Mouse (Mus musculus): ENCODE measurements around the gene Prr13. TPM values are rescaled to one million over a fixed set of nuclear protein-coding genes. Genes with fewer than 3 reads are reported as not detected.

The Prr13 gene
- total RNA-seq (2021), result 10 to 100 TPM; 20.3 to 24.4 TPM
- long read RNA-seq, experiment 1, transcript Prr13-204 (4 exons, 1,055 nt), result minor isoform, 13 of 43 reads
- long read RNA-seq, experiment 1, transcript Prr13-201 (5 exons, 1,224 nt), result major isoform, 21 of 43 reads
- long read RNA-seq, experiment 1, partial matches to known transcripts, result 1 of 43 reads
- long read RNA-seq, experiment 1, other reads (novel, unspliced or antisense), result 3 of 43 reads
- long read RNA-seq, experiment 2, transcript Prr13-201 (5 exons, 1,224 nt), result major isoform, 18 of 37 reads
- long read RNA-seq, experiment 2, transcript Prr13-204 (4 exons, 1,055 nt), result minor isoform, 12 of 37 reads
- long read RNA-seq, experiment 2, partial matches to known transcripts, result 4 of 37 reads
- long read RNA-seq, experiment 2, other reads (novel, unspliced or antisense), result 0 of 37 reads

DNA sequence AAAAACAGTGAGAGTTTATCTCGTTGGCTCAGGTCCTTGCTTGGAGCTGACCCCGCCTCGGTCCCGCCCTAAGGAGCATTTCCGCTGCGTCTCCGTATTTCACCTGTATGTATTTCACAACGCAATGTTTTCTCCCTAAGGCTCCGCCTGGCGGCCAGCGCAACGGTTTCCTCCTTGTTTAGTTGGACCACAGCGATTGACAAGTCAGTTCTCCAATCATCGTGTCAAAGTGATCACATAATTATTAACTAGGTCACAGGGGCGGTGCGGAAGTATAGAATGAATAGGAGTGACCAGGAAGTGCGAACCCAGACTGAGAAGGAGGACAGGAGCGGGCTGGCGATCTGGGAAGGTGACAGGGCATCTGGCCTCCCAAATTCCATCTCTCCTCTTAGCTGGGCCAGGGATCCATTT lies at the start of gene Prr13:
TSS of gene Prr13 (plus strand) at position 125 of the 414 bp plus-strand sequence.
- peak; percentile 96 for DNase-seq

DNA sequence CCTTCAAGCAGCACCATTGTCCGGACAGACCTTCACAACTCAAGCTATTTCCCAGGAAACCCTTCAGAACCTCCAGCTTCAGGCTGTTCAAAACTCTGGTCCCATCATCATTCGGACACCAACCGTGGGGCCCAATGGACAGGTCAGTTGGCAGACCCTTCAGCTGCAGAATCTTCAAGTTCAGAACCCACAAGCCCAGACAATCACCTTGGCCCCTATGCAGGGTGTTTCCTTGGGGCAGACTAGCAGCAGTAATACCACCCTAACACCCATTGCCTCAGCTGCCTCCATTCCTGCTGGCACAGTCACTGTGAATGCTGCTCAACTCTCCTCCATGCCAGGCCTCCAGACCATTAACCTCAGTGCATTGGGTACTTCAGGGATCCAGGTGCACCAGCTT lies 49.5 kb upstream of the Prr13 start:
- DNase-seq, result no peak

DNA sequence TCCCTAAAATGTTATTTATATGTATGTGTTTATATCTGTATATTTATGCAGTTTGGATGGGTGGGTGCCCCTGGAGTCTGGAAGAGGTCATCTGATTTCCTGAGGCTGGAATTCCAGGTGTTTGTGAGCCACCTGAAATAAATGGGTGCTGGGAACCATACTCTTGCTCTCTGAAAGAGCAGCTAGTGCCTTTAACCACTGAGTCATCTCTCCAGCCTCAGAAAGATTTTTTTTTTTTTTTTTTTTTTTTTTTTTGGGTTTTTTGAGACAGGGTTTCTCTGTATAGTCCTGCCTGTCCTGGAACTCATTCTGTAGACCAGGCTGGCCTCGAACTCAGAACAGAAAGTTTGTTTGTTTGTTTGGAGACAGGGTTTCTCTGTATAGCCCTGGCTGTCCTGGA lies 47.8 kb upstream of the Prr13 start:
- DNase-seq, result no peak

DNA sequence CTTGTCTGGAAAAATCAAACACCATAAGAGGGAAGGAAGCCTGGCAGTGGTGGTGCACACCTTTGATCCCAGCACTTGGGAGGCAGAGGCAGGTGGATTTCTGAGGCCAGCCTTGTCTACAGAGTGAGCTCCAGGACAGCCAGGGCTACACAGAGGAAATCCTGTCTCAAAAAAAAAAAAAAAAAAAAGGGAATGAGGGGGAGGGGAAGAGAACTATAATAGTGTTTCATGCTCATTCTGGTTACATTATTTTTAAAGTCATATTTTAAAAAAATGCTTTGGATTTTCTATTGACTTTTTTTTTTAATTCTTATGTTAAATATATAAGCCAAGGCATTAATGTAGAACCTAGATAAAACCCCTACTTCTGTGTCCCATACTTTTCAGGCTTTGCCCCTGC lies 45.1 kb upstream of the Prr13 start:
- DNase-seq, result no peak

DNA sequence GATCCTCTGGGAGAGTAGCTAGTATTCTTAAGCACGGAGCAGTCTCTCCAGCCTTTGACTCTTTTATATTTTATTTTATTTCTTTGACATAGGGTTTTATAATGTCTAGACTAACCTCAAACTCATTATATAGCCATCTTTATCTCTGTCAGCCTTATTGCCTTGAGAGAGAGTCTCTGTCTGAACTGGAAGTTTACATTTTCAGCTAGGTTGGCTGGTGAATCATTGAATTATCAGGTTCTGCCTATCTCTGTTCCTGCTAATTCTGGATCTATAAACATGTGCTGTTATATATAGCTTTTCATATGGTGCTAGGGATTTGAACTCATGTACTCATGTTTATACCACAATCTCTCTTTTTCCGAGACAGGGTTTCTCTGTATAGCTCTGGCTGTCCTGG lies 41.3 kb upstream of the Prr13 start:
- DNase-seq, result no peak

DNA sequence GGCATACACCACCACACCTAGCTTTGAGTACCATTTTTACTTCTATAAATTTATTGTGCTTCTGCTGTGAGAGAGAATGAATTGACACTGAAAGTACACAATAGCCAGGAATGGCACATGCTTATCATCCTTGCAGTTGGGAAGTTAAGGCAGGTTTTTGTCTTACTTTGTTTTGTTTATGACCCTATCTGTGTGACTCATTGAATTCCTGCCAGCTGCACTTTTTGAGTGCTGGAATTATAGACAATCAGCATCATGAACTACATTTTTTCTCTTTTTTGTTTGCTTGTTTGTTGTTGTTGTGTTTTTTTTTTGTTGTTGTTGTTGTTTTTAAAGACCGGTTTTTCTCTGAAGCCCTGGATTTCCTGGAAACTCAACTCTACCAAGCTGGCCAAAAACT lies 37.8 kb upstream of the Prr13 start:
- DNase-seq, result no peak

DNA sequence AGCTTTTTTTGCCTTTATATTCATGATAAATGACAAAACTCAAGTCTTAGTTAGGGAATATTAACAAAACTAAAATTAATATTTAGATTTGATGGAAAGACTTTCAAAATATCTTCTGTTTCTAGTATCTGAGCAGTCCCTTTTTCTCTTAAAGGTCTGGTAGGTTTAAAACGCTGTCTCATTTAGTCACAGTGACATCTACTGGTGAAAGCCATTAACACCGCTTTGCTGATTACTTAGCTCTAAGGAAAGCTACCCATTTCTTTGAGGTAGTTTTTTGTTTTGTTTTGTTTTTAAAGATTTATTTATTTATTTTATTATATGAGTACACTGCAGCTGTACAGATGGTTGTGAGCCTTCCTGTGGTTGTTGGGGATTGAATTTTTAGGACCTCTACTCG lies 37.4 kb upstream of the Prr13 start:
- peak; percentile 50 to 80 for DNase-seq

DNA sequence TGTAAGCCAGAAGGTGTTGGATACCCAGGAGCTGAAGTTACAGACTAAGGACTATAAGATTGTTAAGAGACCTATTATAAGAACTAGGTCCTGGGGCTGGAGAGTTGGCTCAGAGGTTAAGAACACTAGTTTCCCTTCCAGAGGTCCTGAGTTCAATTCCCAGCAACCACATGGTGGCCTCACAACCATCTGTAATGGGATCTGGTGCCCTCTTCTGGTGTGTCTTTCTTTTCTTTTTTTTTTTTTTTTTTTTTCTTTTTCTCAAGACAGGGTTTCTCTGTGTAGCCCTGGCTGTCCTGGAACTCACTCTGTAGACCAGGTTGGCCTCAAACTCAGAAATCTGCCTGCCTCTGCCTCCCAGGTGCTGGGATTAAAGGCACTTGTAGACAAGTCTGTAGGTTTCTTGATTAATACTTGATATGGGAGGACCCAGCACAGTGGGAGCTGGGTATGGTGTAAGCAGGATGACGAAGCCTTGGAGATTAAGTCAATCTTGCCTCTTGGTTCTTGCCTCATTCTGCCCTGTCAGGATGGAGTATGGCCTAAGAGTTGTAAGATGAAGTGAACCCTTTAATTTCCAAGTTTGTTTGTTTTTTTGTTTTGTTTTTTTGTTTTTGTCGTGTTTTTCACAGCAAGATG lies 35.1 kb upstream of the Prr13 start:
- no peak for DNase-seq

DNA sequence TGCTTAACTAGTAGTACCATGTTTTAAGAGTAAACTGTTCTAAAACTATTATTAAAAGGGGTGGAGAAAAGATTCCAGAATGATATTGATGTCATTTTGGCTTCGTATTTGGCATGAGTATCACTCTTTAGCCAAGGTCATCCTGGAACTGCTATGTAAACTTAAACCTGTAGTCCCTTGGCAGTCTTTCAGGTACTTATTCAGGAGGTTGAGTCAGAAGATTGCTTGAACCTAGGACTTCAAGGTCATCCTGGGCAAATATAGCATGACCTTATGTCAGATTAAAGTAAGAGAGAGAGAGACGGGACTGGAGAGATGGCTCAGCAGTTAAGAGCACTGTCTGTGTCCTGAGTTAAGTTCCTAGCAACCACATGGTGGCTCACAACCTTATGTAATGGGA lies 34.2 kb upstream of the Prr13 start:
- DNase-seq, result no peak

DNA sequence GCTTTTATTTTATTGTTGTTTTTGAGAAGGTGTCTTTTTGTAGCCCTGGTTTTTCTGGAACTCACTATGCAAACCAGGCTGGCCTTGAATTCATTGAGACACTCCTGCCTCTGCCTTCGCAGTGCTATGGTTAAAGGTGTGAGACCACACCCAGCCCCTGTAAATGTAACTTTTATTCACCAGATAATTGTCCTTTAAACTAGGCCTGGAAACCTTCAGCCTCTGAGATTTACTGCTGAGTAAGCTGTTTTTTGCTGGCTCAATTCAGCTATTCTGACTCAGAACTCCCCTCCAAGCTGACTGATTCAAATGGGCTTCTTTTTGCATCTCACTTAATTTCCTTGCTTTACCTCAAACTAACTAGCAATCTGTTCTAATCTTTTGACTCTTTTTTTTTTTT lies 31.9 kb upstream of the Prr13 start:
- DNase-seq, result no peak

DNA sequence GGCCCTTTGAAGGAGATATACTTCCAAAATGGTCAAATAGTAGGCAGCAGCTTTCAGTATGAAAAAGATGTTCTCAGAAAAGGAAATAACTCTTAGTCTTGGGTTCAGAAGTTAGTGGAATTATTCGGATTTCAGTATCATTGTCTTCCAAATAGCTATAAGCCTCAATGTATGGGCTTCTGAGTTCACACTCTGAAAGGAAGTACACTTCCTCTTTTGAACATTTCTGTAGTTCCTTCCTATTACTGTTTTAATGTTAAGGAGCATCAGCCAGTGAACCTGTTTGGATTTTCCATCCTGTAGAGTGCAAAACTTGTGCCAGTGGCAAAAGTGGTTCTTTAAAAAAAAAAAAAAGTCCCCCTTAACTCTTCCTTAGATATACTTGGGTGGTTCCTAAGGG lies 26.8 kb upstream of the Prr13 start:
- DNase-seq, result no peak

DNA sequence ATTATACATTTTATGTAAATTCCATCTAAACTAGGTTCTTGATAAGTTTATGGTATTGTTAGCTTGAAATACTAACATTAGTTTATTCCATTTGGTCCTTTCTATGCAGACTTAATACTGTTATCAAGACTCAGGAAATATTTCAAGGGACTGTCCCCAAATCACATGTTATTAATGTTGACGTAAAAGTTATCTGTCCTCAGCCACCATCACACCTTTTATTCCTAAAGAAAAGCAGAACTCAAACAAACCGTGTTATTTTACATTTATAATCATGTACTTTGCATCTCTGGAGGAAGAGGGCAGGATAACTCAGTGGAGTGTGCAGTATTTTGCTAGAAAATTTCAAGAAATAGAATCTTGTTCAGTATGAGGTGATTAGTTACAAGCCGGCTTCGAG lies 25.7 kb upstream of the Prr13 start:
- DNase-seq, result no peak

DNA sequence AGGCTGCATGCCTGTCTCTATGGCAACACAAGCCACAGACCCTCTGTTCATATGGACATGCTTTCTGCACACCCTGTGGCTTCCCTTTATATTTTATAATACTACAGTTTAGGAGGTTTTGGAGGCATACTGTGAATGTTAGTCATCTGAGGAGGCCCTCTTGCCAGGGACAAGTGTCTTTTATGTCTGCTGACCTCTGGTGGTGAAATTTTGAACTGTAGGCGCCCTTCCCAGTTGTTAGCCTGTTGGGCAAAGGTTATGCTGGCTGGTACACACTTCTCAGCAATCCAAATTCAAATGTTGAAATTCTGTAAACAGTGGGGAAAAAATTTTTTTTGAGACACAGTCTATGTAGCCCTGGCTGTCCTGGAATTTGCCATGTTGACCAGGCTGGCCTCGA lies 16.3 kb upstream of the Prr13 start:
- peak; percentile 82 to 95 for DNase-seq

DNA sequence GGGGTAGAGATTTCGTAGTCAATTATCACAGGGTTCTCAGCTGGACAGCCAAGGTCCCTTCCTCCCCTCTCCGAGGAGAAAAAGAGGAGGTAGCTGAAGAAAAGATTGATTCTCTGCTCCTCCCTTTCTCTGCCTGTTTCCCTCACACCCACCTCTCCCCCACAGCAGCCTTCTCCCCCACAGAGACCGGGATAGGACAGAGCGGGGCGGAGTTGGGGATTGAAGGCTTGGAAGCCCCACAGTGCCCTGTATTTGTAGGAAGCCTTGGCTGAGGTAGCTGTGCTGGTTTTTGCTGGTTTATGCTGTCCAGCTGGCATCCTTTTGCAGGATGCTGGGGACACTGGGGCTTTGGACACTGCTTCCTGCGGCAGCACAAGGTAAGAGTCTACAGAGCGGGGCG lies 13.7 kb upstream of the Prr13 start, which contains the start of gene Amhr2:
TSS of gene Amhr2 (plus strand) at position 222 of the 400 bp plus-strand sequence.
- DNase-seq, result no peak

DNA sequence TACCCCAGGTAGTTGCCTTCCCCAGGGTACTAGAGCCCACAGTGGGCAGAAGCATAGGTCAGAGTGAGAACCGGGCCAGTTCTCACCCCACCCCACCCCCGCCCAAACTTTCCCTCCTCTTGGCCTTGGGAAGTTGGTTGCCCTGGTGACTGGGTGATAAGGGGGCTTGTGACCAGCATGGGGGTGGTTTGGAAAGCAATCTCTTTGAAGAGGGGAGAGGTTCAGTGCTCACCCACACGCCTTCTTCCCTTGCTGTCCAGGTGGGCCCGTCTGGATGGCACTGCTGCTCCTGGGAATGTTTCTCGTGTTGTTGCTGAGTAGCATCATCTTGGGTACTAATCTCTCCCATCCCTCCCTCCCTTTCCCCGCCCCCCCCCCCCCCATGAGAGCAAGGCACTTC lies 12.4 kb upstream of the Prr13 start:
- DNase-seq, result no peak

DNA sequence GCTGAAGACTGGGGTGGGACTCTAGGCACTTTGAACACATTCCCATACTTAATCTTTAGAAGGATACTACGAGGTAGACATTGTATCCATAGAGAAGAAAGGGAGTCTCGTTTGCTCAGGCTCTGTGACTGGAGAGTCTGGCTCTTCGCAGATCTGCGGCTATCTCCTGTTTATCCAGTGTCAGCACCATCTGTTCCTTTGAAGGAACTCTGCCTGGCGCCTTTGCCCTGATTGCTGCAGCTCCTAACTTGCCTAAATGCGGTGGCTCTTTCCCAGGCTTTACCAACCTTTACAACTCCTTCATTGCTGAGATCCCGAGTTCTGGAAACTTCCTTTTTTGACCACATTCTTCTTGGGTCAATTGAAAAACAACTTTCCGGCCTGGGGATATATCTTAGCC lies 9.5 kb upstream of the Prr13 start:
- no peak for DNase-seq

DNA sequence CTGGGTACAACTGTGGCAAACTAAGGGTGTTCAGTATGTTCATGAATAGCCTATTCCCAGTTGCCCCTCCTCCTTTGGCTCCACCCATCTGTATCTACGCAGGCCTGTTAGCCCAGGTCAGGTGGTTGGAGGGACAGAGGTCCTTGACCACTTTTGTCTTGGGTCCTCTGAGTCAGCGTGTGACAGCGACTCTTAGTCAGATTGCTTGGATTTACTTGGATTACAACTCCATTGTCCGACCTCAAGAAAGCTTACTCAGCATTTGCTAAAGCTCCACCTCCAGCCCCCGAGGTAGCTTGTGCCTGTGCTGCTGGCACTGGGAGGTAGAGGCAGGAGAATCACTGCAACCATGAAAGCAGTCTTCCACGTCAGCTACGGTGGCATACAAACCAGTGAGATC lies 7.9 kb upstream of the Prr13 start:
- DNase-seq, result no peak

DNA sequence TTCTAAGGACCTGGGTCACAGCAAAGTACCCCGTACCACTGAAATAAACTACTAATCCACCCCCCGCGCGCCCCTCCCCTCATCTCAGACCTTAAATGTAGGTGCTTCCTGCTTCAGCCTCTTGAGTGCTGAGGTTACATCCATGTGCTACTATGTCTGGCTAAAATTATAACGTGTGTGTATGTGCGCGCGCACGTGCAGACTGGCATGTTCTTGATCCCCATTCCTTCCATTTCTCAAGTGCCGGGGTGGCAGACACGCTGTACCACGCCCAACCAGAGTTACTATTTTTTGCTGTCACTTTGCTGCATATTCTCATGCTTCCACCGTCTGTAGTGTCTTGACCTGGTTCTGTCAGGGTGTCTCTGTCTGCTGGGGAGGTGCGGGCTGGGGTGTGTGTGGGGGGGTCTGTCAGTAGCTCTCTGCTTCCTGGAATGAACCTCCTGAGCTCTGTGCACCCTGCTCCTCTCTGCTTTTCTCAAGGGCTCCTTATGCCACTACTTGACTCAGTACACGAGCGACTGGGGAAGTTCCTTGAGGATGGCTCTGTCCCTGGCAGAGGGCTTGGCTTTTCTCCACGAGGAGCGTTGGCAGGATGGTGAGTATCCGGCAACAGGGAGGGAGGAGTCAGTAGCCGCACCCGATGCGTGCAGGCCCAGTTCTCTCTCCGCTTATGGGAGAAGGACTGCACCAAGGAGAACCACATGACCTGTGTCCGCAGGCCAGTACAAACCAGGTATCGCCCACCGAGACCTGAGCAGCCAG lies 7.0 kb upstream of the Prr13 start:
- peak in 1 of 2 experiments; percentile 22 for DNase-seq

DNA sequence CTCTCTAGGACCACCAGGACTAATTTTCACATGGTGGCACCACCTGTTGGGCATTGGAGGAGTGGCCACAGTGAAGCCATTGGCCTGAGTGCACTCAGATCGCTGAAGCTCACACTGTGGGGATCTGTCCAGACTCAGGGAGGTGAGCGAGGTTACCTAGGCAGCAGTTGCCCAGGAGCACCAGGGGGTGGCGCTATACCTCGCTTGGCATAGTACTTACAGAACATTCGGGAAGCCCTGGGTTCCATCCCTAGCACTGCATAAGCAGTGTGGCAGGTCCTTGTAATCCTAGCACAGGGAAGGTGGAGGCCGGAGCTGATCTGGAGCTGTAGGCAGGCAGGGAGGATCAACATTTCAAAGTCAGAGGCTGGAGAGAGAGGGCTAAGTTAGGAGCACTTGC lies 2.8 kb upstream of the Prr13 start:
- no peak for DNase-seq

DNA sequence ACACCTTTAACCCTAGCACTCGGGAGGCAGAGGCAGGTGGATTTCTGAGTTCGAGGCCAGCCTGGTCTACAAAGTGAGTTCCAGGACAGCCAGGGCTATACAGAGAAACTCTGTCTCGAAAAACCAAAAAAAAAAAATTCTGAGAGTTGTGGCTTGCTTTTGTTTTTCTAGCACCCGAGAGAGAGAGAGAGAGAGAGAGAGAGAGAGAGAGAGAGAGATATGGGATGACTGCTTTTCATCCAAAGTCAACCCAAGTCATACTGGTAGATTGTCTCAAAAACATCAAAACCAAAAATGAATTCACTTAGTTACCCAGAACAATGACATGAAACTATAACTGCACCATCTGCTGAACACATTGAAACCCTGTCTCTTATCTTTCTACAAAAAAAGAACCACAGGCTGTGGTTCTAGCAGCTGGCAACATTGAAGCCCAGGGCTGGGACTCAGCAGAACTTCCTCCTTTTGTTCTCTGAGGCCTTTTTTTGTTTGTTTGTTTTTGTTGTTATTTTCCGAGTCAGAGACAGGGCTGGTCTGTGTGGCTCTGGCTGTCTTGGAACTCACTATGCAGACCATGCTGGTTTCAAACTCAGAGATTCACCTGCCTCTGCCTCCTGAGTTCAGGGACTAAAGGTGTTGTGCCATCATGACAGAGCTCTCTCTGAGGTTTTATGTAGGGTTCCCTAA lies 635 bp upstream of the Prr13 start:
- DNase-seq, result peak; percentile 60 to 67

DNA sequence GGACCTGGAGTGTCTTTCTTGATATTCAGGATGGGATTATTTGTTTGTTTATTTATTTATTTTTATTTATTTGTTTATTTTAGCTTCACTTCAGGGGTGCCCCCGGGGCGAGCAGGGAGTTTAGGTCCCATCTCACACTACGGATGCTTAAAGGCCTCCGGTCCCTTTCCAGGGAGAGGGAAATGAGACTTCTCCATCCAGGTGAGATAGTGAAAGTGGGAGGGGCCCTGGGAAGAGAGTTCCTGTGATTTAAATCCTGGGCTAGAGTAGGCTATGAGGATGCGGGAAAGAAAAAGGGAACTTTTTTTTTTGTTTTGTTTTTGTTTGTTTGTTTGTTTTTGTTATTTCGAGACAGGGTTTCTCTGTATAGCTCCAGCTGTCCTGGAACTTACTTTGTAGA lies 553 bp downstream of the Prr13 start:
- no peak for DNase-seq

DNA sequence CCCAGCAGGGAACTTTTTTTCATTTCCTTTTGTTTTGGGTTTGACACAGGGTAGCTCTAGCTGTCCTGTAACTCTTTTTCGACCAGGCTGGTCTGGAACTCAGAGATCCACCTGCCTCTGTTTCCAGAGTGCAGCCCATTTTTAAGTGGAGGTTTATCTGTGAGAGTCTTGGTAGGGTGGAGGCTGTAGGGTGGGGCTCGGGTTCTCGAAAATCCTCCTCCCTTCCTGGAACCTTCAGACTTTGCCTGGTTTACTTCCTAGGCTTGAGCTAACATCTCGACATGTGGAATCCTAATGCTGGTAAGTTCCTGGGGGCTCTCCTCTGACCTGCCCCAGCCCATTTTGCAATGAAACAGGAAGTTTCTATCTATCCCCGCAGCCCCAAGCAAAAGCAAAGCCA lies 1.0 kb downstream of the Prr13 start:
- peak in 1 of 2 experiments; percentile 21 for DNase-seq

DNA sequence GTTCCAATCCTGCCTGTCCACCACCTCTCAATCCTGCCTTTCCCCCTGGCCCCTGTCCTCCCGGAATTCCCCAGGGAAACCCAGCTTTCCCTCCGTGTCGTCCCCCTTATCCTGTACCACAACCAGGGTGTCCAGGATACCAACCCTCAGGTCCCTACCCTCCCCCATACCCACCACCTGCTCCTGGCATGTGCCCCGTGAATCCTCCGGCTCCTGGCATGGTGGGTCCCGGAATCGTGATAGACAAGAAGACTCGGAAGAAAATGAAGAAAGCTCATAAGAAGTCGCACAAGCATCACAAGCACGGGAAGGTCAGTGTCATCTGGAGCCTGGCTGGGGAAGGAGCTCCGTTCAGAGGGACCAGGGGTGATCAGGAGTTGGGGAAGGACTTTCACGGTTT lies 1.6 kb downstream of the Prr13 start:
- peak in 1 of 2 experiments; percentile 34 for DNase-seq

Data from heart, adult 18-20 months (tissue).